Mouse (Mus musculus): Measurements from ENCODE around the gene Mrtfb. TPM values are rescaled to one million over a fixed set of nuclear protein-coding genes. Genes with fewer than 3 reads are reported as not detected.

The Mrtfb gene
- polyA plus RNA-seq, 1 experiment from 2014 or later, result 19.8 TPM

GRCm38 (mm10) chr16:13381771-13382170 is 125.5 kb downstream of the Mrtfb start:
- ATAC-seq (replicated peaks; ENCODE audit: low FRiP score, low read depth) (no peak), DNase-seq (ENCODE audit: low spot score) (no peak)
- Histone ChIP-seq H3K9me3 (replicated peaks; ENCODE audit: low read length) (no peaks in the 10 kb centered on the region), H3K9ac (ENCODE audit: low read depth, low read length) (no peak overlapping the region), H3K36me3 (ENCODE audit: insufficient read depth, low read length) (peaks cover 25% of the 10 kb centered on the region), H3K27me3 (ENCODE audit: insufficient read depth, low read length) (no peaks in the 10 kb centered on the region), H3K27ac (no peak overlapping the region), H3K4me2 (ENCODE audit: low read length) (no peak overlapping the region), H3K4me3 (replicated peaks; ENCODE audit: low read depth, low read length) (no peak overlapping the region), H3K4me1 (replicated peaks; ENCODE audit: insufficient read depth, low read length) (no peaks in the 10 kb centered on the region)
- no peak for TF ChIP-seq CTCF (IDR thresholded peaks at IDR 0.05; ENCODE audit: low read depth)
- 89% methylated on average over 2 of the region's 2 CpGs for WGBS

- ATAC-seq (replicated peaks; ENCODE audit: low FRiP score, low read depth) (no peak), DNase-seq (ENCODE audit: low spot score) (peak; percentile 54)
- no peaks in the 10 kb centered on the region for H3K9me3 ChIP-seq (replicated peaks; ENCODE audit: low read length)
- 71% methylated on average over 4 of the region's 4 CpGs for WGBS
- no peak overlapping the region for H3K27ac ChIP-seq
- TF ChIP-seq CTCF (IDR thresholded peaks at IDR 0.05; ENCODE audit: low read depth), result no peak
- no peak overlapping the region for H3K9ac ChIP-seq (ENCODE audit: low read depth, low read length)
- no peaks in the 10 kb centered on the region for H3K4me1 ChIP-seq (replicated peaks; ENCODE audit: insufficient read depth, low read length)
- H3K4me2 ChIP-seq (ENCODE audit: low read length), result no peak overlapping the region
- peaks cover 20% of the 10 kb centered on the region for H3K36me3 ChIP-seq (ENCODE audit: insufficient read depth, low read length)
- no peak overlapping the region for H3K4me3 ChIP-seq (replicated peaks; ENCODE audit: low read depth, low read length)
- no peaks in the 10 kb centered on the region for H3K27me3 ChIP-seq (ENCODE audit: insufficient read depth, low read length)
Observed at GRCm38 (mm10) chr16:13387306-13387705, 131.0 kb downstream of the Mrtfb start.

- Histone ChIP-seq H3K4me3 (replicated peaks; ENCODE audit: low read depth, low read length) (no peak overlapping the region), H3K9me3 (replicated peaks; ENCODE audit: low read length) (no peaks in the 10 kb centered on the region), H3K4me2 (ENCODE audit: low read length) (no peak overlapping the region), H3K4me1 (replicated peaks; ENCODE audit: insufficient read depth, low read length) (no peaks in the 10 kb centered on the region), H3K27me3 (ENCODE audit: insufficient read depth, low read length) (no peaks in the 10 kb centered on the region), H3K9ac (ENCODE audit: low read depth, low read length) (no peak overlapping the region), H3K36me3 (ENCODE audit: insufficient read depth, low read length) (peaks cover 65% of the 10 kb centered on the region), H3K27ac (no peak overlapping the region)
- ATAC-seq (replicated peaks; ENCODE audit: low FRiP score, low read depth), result no peak
- 61% methylated on average over 2 of the region's 2 CpGs for WGBS
- no peak for DNase-seq (ENCODE audit: low spot score)
- no peak for TF ChIP-seq CTCF (IDR thresholded peaks at IDR 0.05; ENCODE audit: low read depth)
Observed at GRCm38 (mm10) chr16:13400375-13400774, 144.1 kb downstream of the Mrtfb start.

DNA sequence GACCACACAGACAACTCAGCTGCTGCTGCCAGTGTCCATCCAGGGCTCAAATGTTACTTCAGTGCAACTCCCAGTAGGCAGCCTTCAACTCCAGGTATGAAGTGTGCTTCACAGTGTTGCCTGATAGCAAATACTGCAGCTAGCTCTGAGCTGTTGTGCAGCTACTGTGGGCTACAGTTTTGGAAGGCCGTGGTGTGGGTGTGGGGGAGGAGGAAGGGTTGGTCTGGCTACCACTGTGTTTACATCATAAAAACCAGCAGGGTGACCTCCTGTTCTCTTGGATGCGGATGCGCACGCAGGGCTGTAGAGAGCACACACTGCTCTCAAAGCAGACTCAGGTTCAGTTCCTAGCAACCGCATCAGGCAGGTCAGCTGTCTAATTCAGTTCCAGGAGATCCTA is 145.3 kb downstream of the Mrtfb start:
- DNase-seq (ENCODE audit: low spot score) (no peak), ATAC-seq (replicated peaks; ENCODE audit: low FRiP score, low read depth) (no peak)
- H3K9me3 ChIP-seq (replicated peaks; ENCODE audit: low read length), result no peaks in the 10 kb centered on the region
- H3K4me3 ChIP-seq (replicated peaks; ENCODE audit: low read depth, low read length), result no peak overlapping the region
- H3K27ac ChIP-seq, result no peak overlapping the region
- no peak for TF ChIP-seq CTCF (IDR thresholded peaks at IDR 0.05; ENCODE audit: low read depth)
- no peaks in the 10 kb centered on the region for H3K27me3 ChIP-seq (ENCODE audit: insufficient read depth, low read length)
- H3K9ac ChIP-seq (ENCODE audit: low read depth, low read length), result no peak overlapping the region
- peaks cover 64% of the 10 kb centered on the region for H3K36me3 ChIP-seq (ENCODE audit: insufficient read depth, low read length)
- no peaks in the 10 kb centered on the region for H3K4me1 ChIP-seq (replicated peaks; ENCODE audit: insufficient read depth, low read length)
- H3K4me2 ChIP-seq (ENCODE audit: low read length), result no peak overlapping the region
- WGBS, result 65% methylated on average over 5 of the region's 5 CpGs

DNA sequence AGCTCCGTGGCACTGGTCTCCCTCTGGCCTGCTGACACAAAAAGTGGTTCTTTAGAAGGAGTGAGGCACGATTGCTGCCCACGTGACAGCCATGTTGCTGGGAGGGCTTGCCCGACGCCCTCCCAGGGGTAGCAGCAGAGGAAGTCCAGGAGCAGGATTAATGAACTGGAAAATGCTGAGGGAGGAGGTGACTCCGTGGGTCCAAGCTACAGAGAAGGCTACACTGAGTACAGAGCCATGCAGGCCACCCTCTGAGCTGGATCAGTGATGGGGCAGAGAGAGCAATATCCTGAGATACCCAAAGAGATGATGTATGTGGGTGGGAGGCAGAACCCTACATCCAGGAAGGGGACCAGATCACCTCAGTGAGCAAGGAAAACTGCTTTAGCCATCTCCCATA is 148.4 kb downstream of the Mrtfb start:
- Histone ChIP-seq H3K4me1 (replicated peaks; ENCODE audit: insufficient read depth, low read length) (no peaks in the 10 kb centered on the region), H3K27me3 (ENCODE audit: insufficient read depth, low read length) (no peaks in the 10 kb centered on the region), H3K27ac (no peak overlapping the region), H3K9ac (ENCODE audit: low read depth, low read length) (no peak overlapping the region), H3K4me3 (replicated peaks; ENCODE audit: low read depth, low read length) (no peak overlapping the region), H3K36me3 (ENCODE audit: insufficient read depth, low read length) (peaks cover 65% of the 10 kb centered on the region), H3K4me2 (ENCODE audit: low read length) (no peak overlapping the region), H3K9me3 (replicated peaks; ENCODE audit: low read length) (no peaks in the 10 kb centered on the region)
- DNase-seq (ENCODE audit: low spot score), result peak; percentile 25
- no peak for TF ChIP-seq CTCF (IDR thresholded peaks at IDR 0.05; ENCODE audit: low read depth)
- ATAC-seq (replicated peaks; ENCODE audit: low FRiP score, low read depth), result peak; percentile 53; the same call in 1 of the 2 replicates
- 43% methylated on average over 6 of the region's 6 CpGs for WGBS

DNA sequence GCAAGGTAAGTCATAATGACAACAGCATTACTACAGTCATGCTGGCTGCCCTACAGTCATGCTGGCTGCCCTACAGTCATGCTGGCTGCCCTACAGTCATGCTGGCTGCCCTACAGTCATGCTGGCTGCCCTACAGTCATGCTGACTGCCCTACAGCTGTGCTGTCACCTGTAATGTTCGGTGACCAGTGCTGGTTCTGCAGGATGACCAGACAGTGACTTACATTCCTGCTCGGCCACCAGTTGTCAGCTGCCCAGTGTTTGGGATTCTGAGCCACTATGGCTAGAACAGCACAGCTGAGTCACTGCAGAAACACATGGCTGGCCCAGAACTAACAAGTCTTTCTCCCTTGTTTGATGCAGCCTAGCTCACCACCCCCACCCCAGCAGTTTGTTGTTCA is 149.1 kb downstream of the Mrtfb start:
- DNase-seq (ENCODE audit: low spot score) (no peak), ATAC-seq (replicated peaks; ENCODE audit: low FRiP score, low read depth) (no peak)
- Histone ChIP-seq H3K36me3 (ENCODE audit: insufficient read depth, low read length) (peaks cover 60% of the 10 kb centered on the region), H3K9ac (ENCODE audit: low read depth, low read length) (no peak overlapping the region), H3K4me1 (replicated peaks; ENCODE audit: insufficient read depth, low read length) (no peaks in the 10 kb centered on the region), H3K27me3 (ENCODE audit: insufficient read depth, low read length) (no peaks in the 10 kb centered on the region), H3K27ac (no peak overlapping the region), H3K9me3 (replicated peaks; ENCODE audit: low read length) (no peaks in the 10 kb centered on the region), H3K4me2 (ENCODE audit: low read length) (no peak overlapping the region), H3K4me3 (replicated peaks; ENCODE audit: low read depth, low read length) (no peak overlapping the region)
- no peak for TF ChIP-seq CTCF (IDR thresholded peaks at IDR 0.05; ENCODE audit: low read depth)
- 68% methylated on average over 2 of the region's 2 CpGs for WGBS

DNA sequence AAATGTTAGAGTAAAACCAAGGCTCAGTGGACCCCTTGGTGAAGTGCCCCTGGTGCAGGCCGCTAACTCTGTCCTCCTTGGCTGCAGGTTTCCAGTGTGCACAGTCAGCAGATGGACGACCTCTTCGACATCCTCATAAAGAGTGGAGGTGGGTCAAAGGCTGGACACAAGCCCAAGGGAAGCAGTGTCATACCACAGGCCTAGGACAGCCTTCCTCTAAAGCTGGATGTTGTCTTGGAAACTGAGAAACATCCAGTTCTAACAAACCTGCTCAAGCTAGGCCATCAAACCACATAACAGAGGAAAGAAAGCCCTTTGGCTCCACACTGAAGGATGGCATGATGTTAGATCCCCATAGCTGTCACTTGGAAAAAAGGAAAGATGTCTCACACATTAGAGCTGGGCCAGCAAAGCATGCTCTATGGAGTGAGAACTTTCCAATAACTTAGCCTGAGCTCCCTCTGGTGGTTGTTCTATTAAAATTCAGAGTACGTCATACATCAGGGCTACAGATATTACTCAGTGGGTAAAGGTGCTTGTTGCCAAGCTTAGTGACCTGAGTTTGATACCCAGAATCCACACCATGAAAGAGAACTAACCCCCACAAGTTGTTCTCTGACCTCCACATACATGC is 153.4 kb downstream of the Mrtfb start:
- peak; percentile 84 for TF ChIP-seq CTCF (IDR thresholded peaks at IDR 0.05; ENCODE audit: low read depth)
- Histone ChIP-seq H3K4me2 (ENCODE audit: low read length) (no peak overlapping the region), H3K36me3 (ENCODE audit: insufficient read depth, low read length) (peaks cover 62% of the 10 kb centered on the region), H3K27me3 (ENCODE audit: insufficient read depth, low read length) (no peaks in the 10 kb centered on the region), H3K27ac (no peak overlapping the region), H3K4me3 (replicated peaks; ENCODE audit: low read depth, low read length) (no peak overlapping the region), H3K4me1 (replicated peaks; ENCODE audit: insufficient read depth, low read length) (no peaks in the 10 kb centered on the region), H3K9me3 (replicated peaks; ENCODE audit: low read length) (no peaks in the 10 kb centered on the region), H3K9ac (ENCODE audit: low read depth, low read length) (no peak overlapping the region)
- ATAC-seq (replicated peaks; ENCODE audit: low FRiP score, low read depth), result peak; percentile 78; the same call in 1 of the 2 replicates
- 60% methylated on average over 4 of the region's 4 CpGs for WGBS
- DNase-seq (ENCODE audit: low spot score), result peak; percentile 91

All from kidney, postnatal 0 days (tissue).